Mouse (Mus musculus): ENCODE results near the gene Akap6. TPM values are rescaled to one million over a fixed set of nuclear protein-coding genes. Genes with fewer than 3 reads are reported as not detected.

Gene Akap6
- total and polyA plus RNA-seq, 3 experiments = 0.12 to 0.42 (median 0.33) TPM

DNA sequence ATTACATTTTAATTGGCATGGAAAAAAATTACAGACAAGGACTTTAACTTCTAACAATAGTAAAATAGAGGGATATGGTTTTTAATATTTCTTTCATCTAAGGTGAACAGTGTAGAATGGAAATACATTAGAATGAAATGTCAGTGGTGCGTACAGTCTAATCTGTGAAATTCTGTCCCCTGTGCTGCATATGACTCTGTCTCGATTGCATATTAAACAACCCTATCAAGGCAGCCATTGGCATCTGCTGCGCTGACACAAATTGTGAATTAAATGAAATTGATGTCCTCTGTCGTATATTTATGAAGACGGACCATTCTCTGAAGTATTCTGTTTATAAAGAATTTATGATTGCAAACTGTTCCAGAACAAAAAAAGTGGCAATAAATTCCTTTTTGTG is 371.7 kb downstream of the Akap6 start:
- Histone ChIP-seq H3K4me1 (ENCODE audit: control insufficient read depth in 1 of 2, insufficient read depth in 2 of 2) (no peaks in the 10 kb centered on the region), H3K4me3 (replicated peaks in 1 of 3; ENCODE audit: low read depth in 2 of 3, low read length in 2 of 3, poor library complexity in 1 of 3) (no peak overlapping the region), H3K4me2 (ENCODE audit: insufficient read depth, low read depth, poor library complexity, severe bottlenecking) (no peak overlapping the region), H3K9me3 (replicated peaks; ENCODE audit: low read length) (no peaks in the 10 kb centered on the region), H3K27me3 (replicated peaks) (no peaks in the 10 kb centered on the region), H3K79me2 (replicated peaks; ENCODE audit: control insufficient read depth, extremely low read depth, insufficient read depth, poor library complexity, severe bottlenecking) (no peaks in the 10 kb centered on the region), H3K27ac (ENCODE audit: insufficient read depth, low read depth) (no peak overlapping the region), H3K9ac (ENCODE audit: insufficient read depth, low read depth) (no peak overlapping the region), H3K36me3 (replicated peaks in 1 of 2; ENCODE audit: control insufficient read depth in 1 of 2, insufficient read depth in 1 of 2, low read length in 1 of 2) (no peaks in the 10 kb centered on the region)
- no peak for TF ChIP-seq POLR2A (IDR thresholded peaks at IDR 0.05; ENCODE audit: low read depth, low read length)
- TF ChIP-seq IRF4 (IDR thresholded peaks at IDR 0.05; ENCODE audit: low read depth, low read length) = no peak
- TF ChIP-seq GABPA (IDR thresholded peaks at IDR 0.05; ENCODE audit: insufficient replicate concordance, low read depth, low read length) = no peak
- TF ChIP-seq SIN3A (IDR thresholded peaks at IDR 0.05; ENCODE audit: low read length) = no peak
- no peak for TF ChIP-seq UBTF (IDR thresholded peaks at IDR 0.05; ENCODE audit: low read depth, low read length)
- TF ChIP-seq MXI1 (IDR thresholded peaks at IDR 0.05; ENCODE audit: low read depth, low read length) = no peak
- no peak for TF ChIP-seq ETS1 (conservative IDR thresholded peaks at IDR 0.05; ENCODE audit: low read depth, low read length)
- TF ChIP-seq RCOR1 (conservative IDR thresholded peaks at IDR 0.05; ENCODE audit: low read depth, low read length) = no peak
- TF ChIP-seq KAT2A (IDR thresholded peaks at IDR 0.05; ENCODE audit: insufficient replicate concordance, low read length) = no peak
- TF ChIP-seq HCFC1 (IDR thresholded peaks at IDR 0.05; ENCODE audit: low read depth, low read length) = no peak
- TF ChIP-seq TCF12 (IDR thresholded peaks at IDR 0.05; ENCODE audit: low read depth, low read length) = no peak
- TF ChIP-seq ZKSCAN1 (IDR thresholded peaks at IDR 0.05; ENCODE audit: borderline replicate concordance, low read depth, low read length) = no peak
- no peak for TF ChIP-seq NELFE (IDR thresholded peaks at IDR 0.05; ENCODE audit: low read depth, low read length)
- dilution Hi-C loops (cut with MboI; ENCODE audit: extremely low pct_ligation_motif_present, extremely low pct_unique_long_range_greater_than_20kb, low sequenced_read_pairs) (no loop called here), in situ Hi-C loops (cut with MboI; ENCODE audit: low pct_ligation_motif_present, low pct_unique_long_range_greater_than_20kb, low sequenced_read_pairs) (no loop called here)
- no peak for DNase-seq (ENCODE audit: extremely low read depth)

GRCm38 (mm10) chr12:53076595-53077400 is 377.6 kb downstream of the Akap6 start:
- no peak overlapping the region for H3K9ac ChIP-seq (ENCODE audit: insufficient read depth, low read depth)
- H3K4me1 ChIP-seq (ENCODE audit: control insufficient read depth in 1 of 2, insufficient read depth in 2 of 2) = no peaks in the 10 kb centered on the region
- no peaks in the 10 kb centered on the region for H3K9me3 ChIP-seq (replicated peaks; ENCODE audit: low read length)
- DNase-seq (ENCODE audit: extremely low read depth) = no peak
- H3K4me2 ChIP-seq (ENCODE audit: insufficient read depth, low read depth, poor library complexity, severe bottlenecking) = no peak overlapping the region
- dilution Hi-C loops (cut with MboI; ENCODE audit: extremely low pct_ligation_motif_present, extremely low pct_unique_long_range_greater_than_20kb, low sequenced_read_pairs) = no loop called here
- H3K27ac ChIP-seq (ENCODE audit: insufficient read depth, low read depth) = no peak overlapping the region
- TF ChIP-seq RCOR1 (conservative IDR thresholded peaks at IDR 0.05; ENCODE audit: low read depth, low read length) = no peak
- TF ChIP-seq ZKSCAN1 (IDR thresholded peaks at IDR 0.05; ENCODE audit: borderline replicate concordance, low read depth, low read length) = no peak
- no peak for TF ChIP-seq PAX5 (IDR thresholded peaks at IDR 0.05; ENCODE audit: low read length)
- TF ChIP-seq MXI1 (IDR thresholded peaks at IDR 0.05; ENCODE audit: low read depth, low read length) = no peak
- TF ChIP-seq ELF1 (IDR thresholded peaks at IDR 0.05; ENCODE audit: low read depth, low read length) = no peak
- TF ChIP-seq ETS1 (conservative IDR thresholded peaks at IDR 0.05; ENCODE audit: low read depth, low read length) = no peak
- no peak for TF ChIP-seq SIN3A (IDR thresholded peaks at IDR 0.05; ENCODE audit: low read length)
- TF ChIP-seq EP300 (IDR thresholded peaks at IDR 0.05; ENCODE audit: low read length) = no peak
- no peak for TF ChIP-seq ZNF384 (IDR thresholded peaks at IDR 0.05; ENCODE audit: low read depth, low read length)
- TF ChIP-seq USF1 (IDR thresholded peaks at IDR 0.05; ENCODE audit: low read depth, low read length) = no peak
- TF ChIP-seq ZMIZ1 (IDR thresholded peaks at IDR 0.05; ENCODE audit: low read depth, low read length) = no peak
- TF ChIP-seq IRF4 (IDR thresholded peaks at IDR 0.05; ENCODE audit: low read depth, low read length) = no peak
- TF ChIP-seq JUND (conservative IDR thresholded peaks at IDR 0.05; ENCODE audit: low read depth, low read length) = no peak
- TF ChIP-seq SMC3 (IDR thresholded peaks at IDR 0.05; ENCODE audit: low read depth, low read length) = no peak
- TF ChIP-seq POLR2A (IDR thresholded peaks at IDR 0.05; ENCODE audit: low read depth, low read length) = no peak
- no peak for TF ChIP-seq TBP (conservative IDR thresholded peaks at IDR 0.05; ENCODE audit: low read depth, low read length)
- TF ChIP-seq MAFK (IDR thresholded peaks at IDR 0.05; ENCODE audit: insufficient replicate concordance, low read length) = no peak
- no peak for TF ChIP-seq CHD2 (IDR thresholded peaks at IDR 0.05; ENCODE audit: low read length)
- no peaks in the 10 kb centered on the region for H3K27me3 ChIP-seq (replicated peaks)
- H3K79me2 ChIP-seq (replicated peaks; ENCODE audit: control insufficient read depth, extremely low read depth, insufficient read depth, poor library complexity, severe bottlenecking) = no peaks in the 10 kb centered on the region
- in situ Hi-C loops (cut with MboI; ENCODE audit: low pct_ligation_motif_present, low pct_unique_long_range_greater_than_20kb, low sequenced_read_pairs) = no loop called here
- H3K4me3 ChIP-seq (replicated peaks in 1 of 3; ENCODE audit: low read depth in 2 of 3, low read length in 2 of 3, poor library complexity in 1 of 3) = no peak overlapping the region
- no peaks in the 10 kb centered on the region for H3K36me3 ChIP-seq (replicated peaks in 1 of 2; ENCODE audit: control insufficient read depth in 1 of 2, insufficient read depth in 1 of 2, low read length in 1 of 2)
